Mouse (Mus musculus) E14TG2a.4 (cell line): ENCODE results near the gene Zbp1.

Source experiments
- CTCF ChIP-seq: conservative IDR thresholded peaks from 2 replicates; pipeline ENCODE4 v1.5.1; 2014; ENCODE audit warnings: low read length
- POU5F1 ChIP-seq: IDR thresholded peaks from 2 replicates; pipeline ENCODE4 v1.6.1; 2014; ENCODE audit warnings: low read length, borderline replicate concordance

DNA sequence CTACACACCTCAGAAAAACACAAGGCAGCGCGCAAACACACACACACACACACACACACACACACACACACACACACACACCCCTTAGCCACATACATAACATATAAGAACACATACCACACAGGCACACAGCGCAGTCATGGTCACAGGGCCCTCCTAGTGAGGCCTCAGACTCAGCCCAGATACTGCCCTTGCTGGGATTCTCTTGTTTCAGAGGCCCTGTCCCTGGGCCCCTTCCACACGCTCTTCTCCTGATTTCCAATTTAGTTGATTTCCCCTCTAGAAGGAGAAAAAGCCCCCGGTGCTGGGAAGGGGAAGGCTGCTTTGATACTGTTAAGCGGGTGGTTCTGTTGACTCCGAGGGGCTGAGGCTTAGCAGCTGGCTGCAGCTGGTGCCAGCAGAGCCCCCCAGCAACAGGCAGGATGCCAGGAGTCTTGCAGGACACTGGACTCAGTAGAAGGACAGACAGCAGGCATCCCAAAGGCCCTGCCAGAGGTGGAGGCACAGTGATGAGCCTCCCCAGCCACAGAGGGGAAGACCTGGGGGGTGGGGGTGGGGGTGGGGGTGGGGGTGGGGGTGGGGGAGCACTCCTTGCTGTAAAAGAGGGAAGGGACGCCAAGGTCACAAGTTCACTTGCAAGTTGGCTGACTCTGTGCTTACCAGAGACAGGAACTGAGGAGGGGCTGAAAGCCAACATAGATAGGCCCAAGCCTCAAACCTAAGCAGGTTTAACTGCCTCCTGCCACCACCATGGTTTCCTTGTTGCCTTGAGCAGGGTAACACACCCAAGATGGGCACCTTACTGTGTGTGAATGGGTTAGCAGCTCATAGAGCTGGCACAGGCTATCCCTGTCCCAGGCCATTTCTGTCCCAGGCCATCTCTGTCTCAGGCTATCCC lies 17.0 kb upstream of the Zbp1 start:
- TF ChIP-seq CTCF (no peak), POU5F1 (no peak)
